Mouse (Mus musculus) hindbrain, embryonic 13.5 days (tissue): ENCODE measurements around the gene Gm11027. TPM values are rescaled to one million over a fixed set of nuclear protein-coding genes. Genes with fewer than 3 reads are reported as not detected.
"Not testable (repeated sequence)": the region's sequence is repeated elsewhere in the genome, so short reads cannot be mapped to it uniquely, and the experiment has no call there.

Source experiments
- ATAC-seq: fragments of 200-750 bp; cut with Nextera tagmentation; 2 replicates; pipeline ENCODE4 v1.8.0; 2017; ENCODE audit warnings: moderate TSS enrichment; ENCODE audit not compliant: low FRiP score
- H3K27ac ChIP-seq: fragments of 300-500 bp; sonication (generic); 2 replicates; pipeline ENCODE4 v1.5.1; 2015; ENCODE audit warnings: inconsistent platforms, mild to moderate bottlenecking, moderate library complexity
- H3K27me3 ChIP-seq: fragments of 300-500 bp; sonication (generic); 2 replicates; pipeline ENCODE4 v1.6.1; 2015; ENCODE audit warnings: mild to moderate bottlenecking, inconsistent platforms
- H3K36me3 ChIP-seq: fragments of 300-500 bp; sonication (generic); 2 replicates; pipeline ENCODE4 v1.6.1; 2015; ENCODE audit warnings: mild to moderate bottlenecking, inconsistent platforms
- H3K4me1 ChIP-seq: fragments of 300-500 bp; sonication (generic); replicated peaks from 2 replicates; pipeline ENCODE4 v1.6.1; 2015; ENCODE audit warnings: inconsistent platforms
- H3K4me2 ChIP-seq: fragments of 300-500 bp; sonication (generic); 2 replicates; pipeline ENCODE4 v1.6.1; 2015; ENCODE audit warnings: inconsistent platforms, mild to moderate bottlenecking, moderate library complexity
- H3K4me3 ChIP-seq: fragments of 300-500 bp; sonication (generic); 2 replicates; pipeline ENCODE4 v1.5.1; 2015; ENCODE audit warnings: mild to moderate bottlenecking, inconsistent platforms
- H3K9ac ChIP-seq: fragments of 300-500 bp; sonication (generic); 2 replicates; pipeline ENCODE4 v1.6.1; 2015; ENCODE audit warnings: mild to moderate bottlenecking, inconsistent platforms
- H3K9me3 ChIP-seq: fragments of 300-500 bp; sonication (generic); 2 replicates; pipeline ENCODE4 v1.6.1; 2016; ENCODE audit warnings: inconsistent platforms
- WGBS: fragments of 180-500 bp; shearing (Covaris S2); methylation state at CpG from one replicate; pipeline ENCODE4 v1.1.7; 2015; 5-methylcytosine and 5-hydroxymethylcytosine counted together
- polyA plus RNA-seq: library from polyadenylated mRNA; unstranded; fragments of >200 nt; fragmentation: Nextera tagmentation; extraction: Ambion mirVana; gene quantifications from 2 replicates; pipeline ENCODE4 v1.2.1, GENCODE M21; 2015

Gene Gm11027
- polyA plus RNA-seq: not detected in 2 replicates

GRCm38 (mm10) chr12:116275086-116275485, at the start of gene Gm11027:
Gene Gm11027, plus strand, starts transcription at chr12:116275386.
- H3K36me3 ChIP-seq, H3K4me2 ChIP-seq, ATAC-seq, H3K4me3 ChIP-seq, H3K27me3 ChIP-seq, H3K9ac ChIP-seq, H3K27ac ChIP-seq, H3K9me3 ChIP-seq, H3K4me1 ChIP-seq: not testable (repeated sequence)
- WGBS: 81% methylated on average over 2 of the region's 2 CpGs

- no peak overlapping the region for H3K27ac ChIP-seq
- peaks cover 49% of the 10 kb centered on the region for H3K36me3 ChIP-seq
- WGBS: 91% methylated on average over 10 of the region's 10 CpGs
- no peaks in the 10 kb centered on the region for H3K27me3 ChIP-seq
- no peak for ATAC-seq
- no peak overlapping the region for H3K4me3 ChIP-seq
- H3K9ac ChIP-seq: no peak overlapping the region
- no peaks in the 10 kb centered on the region for H3K9me3 ChIP-seq
- no peak overlapping the region for H3K4me2 ChIP-seq
- H3K4me1 ChIP-seq: no peaks in the 10 kb centered on the region
These were observed 48.7 kb upstream of the Gm11027 start for GRCm38 (mm10) chr12:116226289-116227057.

DNA sequence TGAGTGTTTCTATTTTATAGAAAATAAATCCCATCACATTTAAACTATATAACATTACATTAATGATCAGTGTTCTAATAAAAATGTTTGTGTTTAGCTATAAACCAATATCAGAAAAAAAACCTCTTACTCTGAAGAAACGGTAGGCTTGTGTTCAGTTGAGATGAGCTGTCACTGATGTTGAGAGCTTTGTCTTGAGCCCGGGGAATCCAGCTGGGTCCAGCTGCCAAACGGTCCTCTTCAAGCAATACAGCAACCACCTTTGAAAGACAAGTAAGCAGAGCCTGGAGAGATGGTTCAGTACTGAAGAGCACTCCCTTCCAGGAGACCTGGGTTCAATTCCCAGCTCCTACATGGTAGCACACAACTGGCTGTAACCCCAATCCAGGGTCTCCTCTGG, 45.7 kb upstream of the Gm11027 start:
- Histone ChIP-seq H3K9ac (no peak overlapping the region), H3K9me3 (no peaks in the 10 kb centered on the region), H3K27ac (no peak overlapping the region), H3K4me2 (no peak overlapping the region), H3K4me3 (no peak overlapping the region), H3K36me3 (peaks cover 41% of the 10 kb centered on the region), H3K27me3 (no peaks in the 10 kb centered on the region), H3K4me1 (no peaks in the 10 kb centered on the region)
- 79% methylated on average over 3 of the region's 3 CpGs for WGBS
- ATAC-seq: no peak

- Histone ChIP-seq H3K27me3 (no peaks in the 10 kb centered on the region), H3K4me1 (no peaks in the 10 kb centered on the region), H3K4me3 (no peak overlapping the region), H3K9ac (no peak overlapping the region), H3K36me3 (peaks cover 20% of the 10 kb centered on the region), H3K27ac (no peak overlapping the region), H3K9me3 (no peaks in the 10 kb centered on the region), H3K4me2 (no peak overlapping the region)
- no peak for ATAC-seq
- WGBS: 84% methylated on average over 12 of the region's 12 CpGs
These were observed 43.6 kb upstream of the Gm11027 start for GRCm38 (mm10) chr12:116231612-116232011.

DNA sequence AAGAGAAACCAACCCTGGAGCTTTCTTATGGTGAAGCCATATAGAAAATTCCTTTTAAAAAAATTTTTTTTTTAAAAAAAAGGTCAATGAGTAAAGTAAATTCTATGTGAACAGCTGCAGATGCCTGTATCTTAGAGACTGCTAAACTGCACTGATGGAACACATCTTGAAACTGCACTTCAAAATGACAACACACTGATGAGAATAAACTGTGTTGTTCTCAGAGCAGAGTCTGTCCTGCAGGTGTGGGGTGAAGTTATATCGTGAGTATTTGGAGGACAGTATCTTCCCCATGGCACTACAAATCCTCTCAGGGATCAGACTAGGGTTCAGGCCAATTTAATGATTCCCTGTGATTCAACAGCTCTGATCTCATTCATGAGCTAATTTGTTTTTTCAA, 43.1 kb upstream of the Gm11027 start:
- Histone ChIP-seq H3K9me3 (no peaks in the 10 kb centered on the region), H3K9ac (no peak overlapping the region), H3K36me3 (peaks cover 17% of the 10 kb centered on the region), H3K4me1 (no peaks in the 10 kb centered on the region), H3K27ac (no peak overlapping the region), H3K4me3 (no peak overlapping the region), H3K27me3 (no peaks in the 10 kb centered on the region), H3K4me2 (no peak overlapping the region)
- ATAC-seq: no peak
- 89% methylated on average over 1 of the region's 1 CpGs for WGBS

GRCm38 (mm10) chr12:116235356-116235755, 39.8 kb upstream of the Gm11027 start:
- no peak overlapping the region for H3K27ac ChIP-seq
- no peak overlapping the region for H3K4me3 ChIP-seq
- no peaks in the 10 kb centered on the region for H3K9me3 ChIP-seq
- H3K4me1 ChIP-seq: no peaks in the 10 kb centered on the region
- ATAC-seq: no peak
- no peak overlapping the region for H3K4me2 ChIP-seq
- WGBS: 82% methylated on average over 4 of the region's 4 CpGs
- peaks cover 6% of the 10 kb centered on the region for H3K36me3 ChIP-seq
- H3K27me3 ChIP-seq: no peaks in the 10 kb centered on the region
- no peak overlapping the region for H3K9ac ChIP-seq

DNA sequence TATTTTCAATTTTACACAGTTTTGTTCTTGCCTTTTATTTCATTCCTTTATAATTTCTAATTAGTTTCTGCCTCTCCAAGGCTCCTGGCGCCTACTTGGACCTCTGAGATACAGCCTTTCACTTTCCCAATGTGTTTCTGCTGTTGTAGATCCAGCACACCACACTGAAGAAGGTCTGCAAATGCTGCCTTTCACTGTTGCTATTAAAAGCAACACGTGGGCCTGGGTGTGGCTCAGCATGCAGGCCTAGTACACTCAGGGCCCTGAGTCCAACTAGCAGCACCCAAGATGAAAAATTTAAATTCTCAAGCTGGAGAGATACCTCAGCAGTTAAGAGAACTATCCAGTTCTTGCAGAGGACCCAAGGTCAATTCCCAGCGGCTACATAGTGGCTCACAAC, 38.5 kb upstream of the Gm11027 start:
- no peak overlapping the region for H3K27ac ChIP-seq
- H3K4me1 ChIP-seq: no peaks in the 10 kb centered on the region
- no peak overlapping the region for H3K4me2 ChIP-seq
- no peaks in the 10 kb centered on the region for H3K9me3 ChIP-seq
- peaks cover 17% of the 10 kb centered on the region for H3K36me3 ChIP-seq
- H3K27me3 ChIP-seq: no peaks in the 10 kb centered on the region
- H3K4me3 ChIP-seq: no peak overlapping the region
- WGBS: 85% methylated on average over 3 of the region's 3 CpGs
- no peak for ATAC-seq
- H3K9ac ChIP-seq: no peak overlapping the region

DNA sequence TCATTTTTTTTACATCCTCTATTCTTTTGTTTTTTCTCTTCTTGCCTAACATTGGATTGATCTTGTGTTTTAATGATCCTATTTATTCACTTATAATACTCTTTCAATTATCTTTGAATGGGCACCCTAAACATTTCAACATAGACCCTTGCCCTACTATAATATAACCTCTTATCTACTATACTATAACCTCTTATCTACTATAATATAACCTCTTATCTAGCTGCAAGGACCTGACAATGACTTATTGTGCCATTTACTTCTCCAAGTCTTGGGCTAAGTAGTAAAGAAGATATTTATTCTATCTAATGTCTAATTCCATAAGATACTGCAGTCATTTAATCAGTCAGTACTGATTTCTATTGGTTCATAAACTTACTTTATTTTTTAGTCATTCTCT, 36.8 kb upstream of the Gm11027 start:
- no peak overlapping the region for H3K4me2 ChIP-seq
- no peaks in the 10 kb centered on the region for H3K9me3 ChIP-seq
- no peak overlapping the region for H3K4me3 ChIP-seq
- H3K27ac ChIP-seq: no peak overlapping the region
- H3K4me1 ChIP-seq: no peaks in the 10 kb centered on the region
- H3K36me3 ChIP-seq: peaks cover 25% of the 10 kb centered on the region
- no peaks in the 10 kb centered on the region for H3K27me3 ChIP-seq
- no peak for ATAC-seq
- no peak overlapping the region for H3K9ac ChIP-seq

DNA sequence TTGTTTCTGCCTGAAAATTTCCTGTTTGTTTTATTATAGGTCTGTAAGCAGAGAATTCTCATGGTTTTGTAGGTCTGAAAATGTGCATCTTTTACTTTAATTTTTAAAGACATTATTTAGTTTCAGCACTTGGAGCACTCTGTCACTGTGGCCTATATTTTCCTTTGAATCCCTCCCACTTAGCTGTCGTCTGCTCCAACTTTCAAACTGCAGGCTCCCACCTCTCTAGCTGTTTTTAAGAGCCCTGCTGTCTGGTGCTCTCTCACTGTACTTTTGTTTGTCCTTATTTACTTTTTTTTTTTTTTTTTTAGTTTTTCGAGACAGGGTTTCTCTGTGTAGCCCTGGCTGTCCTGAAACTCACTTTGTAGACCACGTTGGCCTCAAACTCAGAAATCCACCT, 36.4 kb upstream of the Gm11027 start:
- ATAC-seq: no peak
- WGBS: 84% methylated on average over 3 of the region's 3 CpGs
- Histone ChIP-seq H3K4me1 (no peaks in the 10 kb centered on the region), H3K36me3 (peaks cover 28% of the 10 kb centered on the region), H3K4me2 (no peak overlapping the region), H3K9me3 (no peaks in the 10 kb centered on the region), H3K4me3 (no peak overlapping the region), H3K9ac (no peak overlapping the region), H3K27ac (no peak overlapping the region), H3K27me3 (no peaks in the 10 kb centered on the region)

DNA sequence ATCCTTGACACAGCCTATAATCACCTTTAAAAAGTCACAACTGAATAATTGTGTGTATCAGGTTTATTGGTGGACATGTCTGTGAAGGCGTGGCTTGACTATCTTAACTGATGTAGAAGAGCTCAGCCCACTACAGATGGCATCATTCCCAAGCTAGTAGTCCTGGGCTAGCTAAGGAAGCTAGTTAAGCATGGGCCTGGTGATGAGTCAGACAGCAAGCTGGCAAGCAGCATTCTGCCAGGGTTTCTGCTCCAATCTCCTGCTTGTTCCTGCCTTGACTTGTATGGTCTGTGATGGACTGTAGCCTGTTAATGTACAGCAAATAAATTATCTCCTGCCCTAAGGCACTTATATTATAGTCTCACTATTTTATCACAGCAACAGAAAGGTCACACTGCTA, 30.6 kb upstream of the Gm11027 start:
- Histone ChIP-seq H3K9me3 (no peaks in the 10 kb centered on the region), H3K9ac (no peak overlapping the region), H3K27ac (no peak overlapping the region), H3K4me2 (no peak overlapping the region), H3K4me3 (no peak overlapping the region), H3K4me1 (no peaks in the 10 kb centered on the region), H3K36me3 (peaks cover 62% of the 10 kb centered on the region), H3K27me3 (no peaks in the 10 kb centered on the region)
- 85% methylated on average over 1 of the region's 1 CpGs for WGBS
- no peak for ATAC-seq

DNA sequence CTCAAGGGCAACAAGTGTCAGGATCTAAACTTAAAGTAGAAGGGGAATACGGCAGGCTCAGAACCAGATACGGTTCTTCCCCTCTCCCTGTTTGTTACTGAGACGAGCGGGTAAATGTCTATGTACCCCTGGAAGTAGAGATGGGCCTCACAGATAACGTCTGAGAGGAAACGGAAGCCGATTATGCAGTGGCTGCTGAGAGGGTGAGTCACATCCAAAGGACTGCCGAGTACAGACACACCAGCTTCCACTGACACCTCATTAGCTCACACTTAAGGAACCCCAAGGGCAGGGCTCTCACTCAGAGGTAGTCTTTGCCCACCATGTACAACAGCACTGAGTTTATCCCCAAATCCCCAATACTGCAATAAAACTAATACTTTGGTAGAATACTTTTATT, 20.5 kb upstream of the Gm11027 start:
- H3K9me3 ChIP-seq: no peaks in the 10 kb centered on the region
- peaks cover 27% of the 10 kb centered on the region for H3K36me3 ChIP-seq
- 81% methylated on average over 8 of the region's 8 CpGs for WGBS
- H3K4me1 ChIP-seq: no peaks in the 10 kb centered on the region
- no peak for ATAC-seq
- no peak overlapping the region for H3K4me2 ChIP-seq
- H3K27me3 ChIP-seq: no peaks in the 10 kb centered on the region
- no peak overlapping the region for H3K27ac ChIP-seq
- no peak overlapping the region for H3K4me3 ChIP-seq
- no peak overlapping the region for H3K9ac ChIP-seq

DNA sequence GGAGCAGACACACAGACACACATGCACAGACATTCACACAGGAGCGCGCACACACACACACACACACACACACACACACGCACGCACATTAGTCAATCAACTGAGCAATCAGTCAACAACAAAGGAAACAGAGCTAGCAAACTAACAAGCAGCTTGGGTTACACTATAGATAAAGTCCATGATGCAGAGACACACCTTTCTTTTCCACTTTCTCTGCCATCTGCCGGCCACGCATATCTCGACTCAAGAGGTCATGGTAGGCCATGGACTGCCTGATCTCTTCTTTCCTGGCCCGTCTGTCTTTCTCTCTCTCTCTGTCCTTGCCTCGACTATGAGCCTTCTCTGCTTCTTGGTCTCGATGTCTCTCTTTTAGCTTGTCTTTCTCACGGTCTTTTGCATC, 19.6 kb upstream of the Gm11027 start:
- no peaks in the 10 kb centered on the region for H3K9me3 ChIP-seq
- no peak overlapping the region for H3K9ac ChIP-seq
- no peak overlapping the region for H3K4me2 ChIP-seq
- 92% methylated on average over 11 of the region's 11 CpGs for whole genome bisulfite sequencing
- no peak overlapping the region for H3K4me3 ChIP-seq
- H3K4me1 ChIP-seq: no peaks in the 10 kb centered on the region
- no peak overlapping the region for H3K27ac ChIP-seq
- H3K27me3 ChIP-seq: no peaks in the 10 kb centered on the region
- H3K36me3 ChIP-seq: peaks cover 27% of the 10 kb centered on the region
- ATAC-seq: no peak

DNA sequence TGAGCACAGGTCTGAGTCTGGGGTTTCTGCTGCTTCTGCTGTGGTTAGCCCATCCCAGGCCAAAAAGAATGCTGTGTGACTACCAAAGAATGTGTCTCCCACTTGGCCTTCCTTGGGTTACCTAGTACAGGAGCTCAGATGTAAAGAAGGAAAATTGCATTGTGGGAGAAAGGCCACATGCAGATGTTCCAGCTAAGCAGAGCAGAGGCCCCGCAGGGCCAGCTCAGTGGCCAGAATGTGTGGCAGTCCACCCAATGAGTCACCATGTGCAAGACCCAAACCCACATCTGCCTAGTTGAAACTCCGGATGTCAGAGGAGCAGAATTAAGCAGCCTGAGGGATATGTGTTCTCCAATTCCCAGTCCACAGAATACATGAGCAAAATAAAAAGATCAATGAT, 16.9 kb upstream of the Gm11027 start:
- Histone ChIP-seq H3K4me1 (no peaks in the 10 kb centered on the region; the same call in 1 of the 2 replicates), H3K36me3 (peaks cover 20% of the 10 kb centered on the region), H3K27ac (no peak overlapping the region), H3K27me3 (no peaks in the 10 kb centered on the region), H3K9me3 (no peaks in the 10 kb centered on the region), H3K9ac (no peak overlapping the region), H3K4me2 (no peak overlapping the region), H3K4me3 (no peak overlapping the region)
- no peak for ATAC-seq
- 89% methylated on average over 2 of the region's 2 CpGs for WGBS
